Mouse (Mus musculus): ENCODE measurements around the gene Otoa.

GRCm38 (mm10) chr7:121188976-121189375 is 107.5 kb downstream of the Otoa start:
- no peak for TF ChIP-seq CTCF (IDR thresholded peaks at IDR 0.05; ENCODE audit: borderline replicate concordance, insufficient read depth, low read depth, low read length)
- TF ChIP-seq POLR2A (IDR thresholded peaks at IDR 0.05; ENCODE audit: borderline replicate concordance, insufficient read depth, low read length), result no peak

Measured in cerebellum, adult 2 months (tissue).